Mouse (Mus musculus) kidney, postnatal 4 days (tissue): ENCODE data around the gene Atp5d.

Experiments
- DNase-seq, 2 experiments: peaks; one replicate each; pipeline ENCODE4 v3.0.0; 2021; ENCODE audit warnings: mixed read lengths in 2 of 2

Gene Atp5d

DNA sequence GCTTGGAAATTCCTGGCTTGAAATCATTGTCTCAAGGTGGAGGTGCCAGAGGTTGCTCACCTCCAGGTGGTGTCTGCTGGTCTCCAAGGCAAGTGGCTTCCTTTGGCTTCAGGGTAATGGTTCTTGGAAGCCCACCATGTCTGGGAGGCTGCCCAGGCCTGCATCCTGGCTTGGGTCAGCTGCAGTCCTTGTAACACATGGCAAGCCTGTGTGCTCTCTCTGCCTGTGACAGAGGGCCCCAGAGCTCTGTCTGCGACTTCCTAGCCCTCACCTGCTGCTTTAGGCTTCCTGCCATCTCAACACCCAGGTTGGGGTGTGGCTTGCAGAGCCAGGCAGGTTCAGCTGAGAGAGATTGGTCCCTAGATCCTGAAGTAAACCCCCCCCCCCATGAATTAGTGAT, 20.7 kb upstream of the Atp5d start:
- no peak for DNase-seq

DNA sequence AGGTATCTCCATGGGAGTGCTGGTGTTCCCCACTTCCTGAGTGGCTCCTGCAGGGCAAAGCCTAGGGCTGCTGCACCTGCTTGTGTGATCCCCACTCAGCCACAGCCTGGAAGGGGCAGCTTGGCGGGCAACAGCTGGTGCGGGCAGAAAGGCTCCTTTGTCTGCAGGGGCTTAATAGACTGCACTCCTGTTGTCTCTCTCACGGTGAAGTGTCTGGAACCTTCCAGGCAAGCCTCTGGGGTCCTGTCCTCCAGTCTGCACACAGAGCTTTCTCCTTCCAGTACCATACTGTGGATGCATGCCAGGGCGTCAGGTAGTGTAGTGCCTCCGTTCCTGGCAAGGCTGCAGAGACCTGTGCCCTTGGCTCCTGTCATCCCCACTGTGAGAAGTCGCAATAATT, 19.9 kb upstream of the Atp5d start:
- DNase-seq, result no peak

DNA sequence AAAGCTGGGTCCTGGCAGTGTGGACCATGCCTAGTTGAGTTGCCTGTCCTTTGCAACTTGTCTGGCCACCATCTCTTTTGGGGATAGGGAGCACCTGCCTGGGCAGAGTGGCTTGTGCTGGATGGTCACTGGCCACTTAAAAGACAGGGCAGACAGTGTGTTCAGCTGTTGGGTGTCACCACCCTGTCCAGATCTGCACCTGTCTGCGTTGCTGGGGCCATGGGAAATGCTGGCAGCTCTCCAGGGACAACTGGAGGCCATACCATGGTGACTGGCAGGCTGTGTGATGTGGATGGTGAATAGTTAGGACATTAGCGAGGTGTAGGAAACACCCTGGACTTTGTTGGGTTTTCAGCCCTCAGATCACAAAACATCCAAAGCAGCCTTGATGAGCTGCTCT, 18.3 kb upstream of the Atp5d start:
- DNase-seq, result no peak

DNA sequence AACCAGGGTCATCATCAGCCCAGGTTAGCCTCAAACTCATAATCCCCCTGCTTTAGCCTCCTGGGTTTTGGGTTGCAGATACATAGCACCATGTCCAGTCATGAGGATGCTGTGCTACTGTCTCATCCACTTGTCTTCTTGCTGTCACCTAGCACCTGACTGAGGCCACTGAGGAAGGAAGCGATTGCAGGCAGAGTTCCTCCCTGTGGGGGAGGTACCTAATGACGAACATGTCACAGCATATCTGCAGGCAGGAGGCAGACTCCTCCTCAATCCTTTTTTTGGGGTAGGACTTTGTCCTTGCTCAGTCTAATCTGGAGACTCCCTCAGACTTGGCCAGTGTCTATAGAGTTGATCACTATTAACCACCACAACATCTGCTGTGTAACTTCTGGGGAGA, 16.8 kb upstream of the Atp5d start:
- DNase-seq, result no peak

DNA sequence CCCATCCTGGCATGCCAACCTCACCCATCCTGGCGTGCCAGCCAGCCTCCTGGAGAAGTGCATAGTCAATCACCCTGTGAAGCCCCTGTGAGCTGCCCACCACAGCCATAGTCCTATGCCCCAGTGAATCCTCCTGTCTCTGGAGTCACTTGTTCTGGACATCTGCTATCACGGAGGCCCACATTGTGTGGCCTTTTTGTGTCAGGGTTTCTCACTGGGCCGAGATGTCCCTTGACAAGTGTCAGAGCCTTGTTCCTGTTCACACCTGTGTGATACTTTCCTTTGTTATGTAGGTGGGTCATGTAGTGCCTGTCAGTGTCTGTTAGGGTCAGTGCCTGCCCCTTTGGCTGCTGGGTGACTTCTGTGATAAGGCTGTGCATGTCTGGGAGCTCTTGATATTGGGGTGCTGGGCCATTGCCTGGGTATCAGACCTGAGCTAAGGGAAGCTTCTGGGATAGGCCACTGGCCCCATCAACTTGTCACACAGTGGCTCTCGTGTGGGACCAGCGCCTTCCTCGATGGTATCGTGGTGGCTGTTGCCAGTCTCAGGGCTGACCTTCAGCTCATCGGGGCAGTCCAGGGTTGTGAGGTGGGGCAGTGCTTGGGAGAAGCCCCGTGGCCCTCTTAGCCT, 14.4 kb upstream of the Atp5d start:
- DNase-seq, result no peak

DNA sequence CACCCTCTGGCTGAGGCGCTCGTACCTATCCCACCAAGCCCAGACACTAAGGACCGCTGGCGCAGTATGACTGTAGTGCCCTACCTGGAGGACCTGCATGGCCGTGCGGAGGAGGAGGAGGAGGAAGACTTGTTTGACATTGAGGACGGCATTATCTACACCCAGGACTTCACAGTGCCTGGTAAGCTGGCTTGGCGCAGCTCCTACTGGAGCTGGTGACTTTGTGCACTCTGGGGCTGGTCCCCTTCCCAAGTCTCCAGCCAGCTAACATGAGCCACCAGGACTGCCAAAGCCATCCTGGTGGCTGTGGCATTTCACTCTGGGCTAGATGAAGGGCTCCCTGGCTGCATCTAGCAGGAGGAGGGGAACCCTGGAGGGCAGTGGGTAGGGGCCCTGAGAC, 10.5 kb upstream of the Atp5d start:
- DNase-seq, result no peak

DNA sequence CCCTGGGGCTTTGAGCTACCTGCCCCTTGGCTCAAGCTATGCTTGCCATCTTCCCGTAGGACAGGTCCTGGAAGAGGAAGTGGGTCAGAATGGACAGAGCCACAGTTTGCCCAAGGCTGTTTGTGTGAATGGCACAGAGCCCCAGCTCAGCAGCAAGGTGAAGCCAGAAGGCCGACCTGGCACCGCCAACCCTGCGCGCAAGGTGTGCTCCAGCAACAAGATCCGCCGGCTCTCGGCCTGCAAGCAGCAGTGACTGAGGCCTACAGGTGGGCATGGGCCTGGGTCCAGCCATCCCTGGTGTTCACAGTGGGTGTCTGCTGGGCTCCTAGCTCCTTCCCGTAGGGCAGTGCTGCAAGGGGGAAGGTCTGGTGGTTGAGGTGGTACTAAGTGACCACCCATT, 8.6 kb upstream of the Atp5d start:
- DNase-seq, result no peak

DNA sequence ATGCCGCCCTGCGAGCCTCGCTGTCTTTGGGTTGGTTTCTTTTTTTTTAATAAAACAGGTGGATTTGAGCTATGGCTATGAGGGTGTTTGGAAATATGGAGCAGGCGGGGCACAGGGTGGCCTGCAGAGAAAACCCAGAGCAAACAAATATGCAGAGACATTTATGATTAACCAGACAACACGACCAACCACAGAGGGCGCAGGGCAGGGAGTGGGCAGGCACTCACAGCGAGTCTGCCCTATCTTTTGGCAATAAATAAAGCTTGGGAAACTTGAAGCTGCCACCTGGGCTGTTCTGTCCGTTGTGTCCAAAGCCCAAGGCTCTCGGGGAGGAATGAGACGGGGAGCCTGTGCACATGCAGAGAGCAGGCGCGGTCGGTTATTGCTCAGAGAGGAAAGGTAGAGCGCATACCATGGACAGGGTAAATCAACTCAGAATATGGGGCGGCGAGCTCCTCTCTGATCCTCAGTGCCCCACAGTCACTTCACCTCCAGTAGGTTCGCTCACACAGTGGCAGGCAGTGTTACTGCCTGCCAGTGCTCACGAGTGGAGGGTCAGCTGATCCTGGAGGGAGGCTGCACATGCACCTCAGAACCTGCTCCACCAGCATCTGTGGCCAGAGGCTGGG, 7.9 kb upstream of the Atp5d start:
- peak; percentile 50 to 70 for DNase-seq

DNA sequence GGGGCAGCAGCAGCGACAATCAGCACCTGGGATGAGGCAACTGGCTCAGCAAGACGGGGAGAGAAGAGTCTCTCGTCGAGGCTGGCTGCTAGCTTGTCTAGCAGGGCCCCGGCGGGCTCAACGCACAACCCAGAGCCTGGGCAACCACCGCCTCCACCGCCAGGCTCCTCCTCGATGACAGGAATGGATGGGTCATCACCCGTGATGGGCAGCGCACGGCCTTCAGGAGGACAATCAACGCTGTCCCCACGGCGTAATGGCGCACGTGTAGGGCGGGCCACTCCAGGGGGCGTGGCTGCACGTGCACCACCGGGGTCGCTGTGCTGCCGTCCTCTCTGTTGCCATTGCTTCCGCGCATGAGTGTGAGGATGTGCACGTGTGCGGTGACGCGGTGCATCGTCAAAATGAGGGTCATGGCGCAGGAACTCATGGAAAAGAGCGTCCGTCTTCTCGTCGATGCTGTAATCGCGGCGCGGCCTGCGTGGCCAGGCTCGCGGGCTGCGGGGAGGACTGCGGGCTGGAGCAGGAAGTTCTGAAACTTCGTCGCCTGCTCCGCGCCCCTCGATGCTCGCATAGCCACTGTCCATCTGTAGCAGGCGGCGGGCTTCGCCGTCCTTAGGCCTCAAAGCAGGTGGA, 7.0 kb upstream of the Atp5d start:
- DNase-seq, result peak; percentile 59 to 72

DNA sequence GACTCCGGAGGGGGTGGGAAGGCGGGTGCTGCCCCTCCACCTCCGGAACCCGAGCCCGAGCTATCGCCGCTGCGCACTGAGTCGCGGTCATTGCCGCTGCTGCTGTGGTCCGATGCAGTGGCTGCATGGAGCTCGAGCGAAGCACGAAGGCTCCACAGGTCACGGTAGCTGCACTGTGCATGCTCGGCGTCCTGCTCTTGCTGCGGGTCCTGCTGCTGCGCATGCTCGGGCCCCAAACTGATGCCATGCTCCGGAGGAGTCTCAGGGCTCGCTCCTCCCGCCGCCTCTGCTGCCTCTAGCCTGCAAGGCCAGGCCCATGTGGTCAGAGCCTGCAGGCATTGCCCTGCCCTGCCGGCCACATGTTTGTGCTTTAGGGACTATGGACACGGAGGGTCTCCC, 6.5 kb upstream of the Atp5d start:
- peak; percentile 52 to 69 for DNase-seq

DNA sequence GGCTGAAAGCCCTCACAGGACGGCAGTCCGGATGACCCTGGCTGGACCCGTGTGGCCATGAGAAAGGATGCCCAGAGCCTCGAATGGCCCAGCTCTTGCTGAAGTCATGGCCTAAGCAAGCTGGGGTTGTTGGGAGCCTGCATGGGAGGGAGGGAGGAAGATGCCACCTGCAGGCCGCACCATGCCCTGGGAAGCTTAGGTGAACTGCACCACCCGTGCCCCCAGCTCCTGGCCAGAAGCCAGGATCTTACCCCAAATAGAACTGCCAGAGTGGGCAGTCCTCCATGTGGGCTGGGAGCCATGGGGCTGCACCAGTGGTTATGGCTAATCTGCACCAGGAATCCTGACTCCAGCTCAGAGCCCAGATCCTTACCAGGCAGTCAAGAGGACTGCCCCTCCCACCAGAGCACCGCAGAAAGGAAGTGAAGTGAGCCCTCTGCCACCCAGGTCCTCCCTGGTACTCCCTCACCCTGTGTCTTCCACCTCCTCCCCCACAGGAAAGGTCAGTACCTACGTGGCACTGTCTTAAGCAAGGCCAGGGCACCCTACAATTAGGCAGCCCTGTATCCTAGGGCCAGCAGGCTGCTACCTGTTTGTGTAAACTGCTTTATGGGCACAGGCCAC, 5.1 kb upstream of the Atp5d start:
- peak in 1 of 2 experiments; percentile 54 for DNase-seq

DNA sequence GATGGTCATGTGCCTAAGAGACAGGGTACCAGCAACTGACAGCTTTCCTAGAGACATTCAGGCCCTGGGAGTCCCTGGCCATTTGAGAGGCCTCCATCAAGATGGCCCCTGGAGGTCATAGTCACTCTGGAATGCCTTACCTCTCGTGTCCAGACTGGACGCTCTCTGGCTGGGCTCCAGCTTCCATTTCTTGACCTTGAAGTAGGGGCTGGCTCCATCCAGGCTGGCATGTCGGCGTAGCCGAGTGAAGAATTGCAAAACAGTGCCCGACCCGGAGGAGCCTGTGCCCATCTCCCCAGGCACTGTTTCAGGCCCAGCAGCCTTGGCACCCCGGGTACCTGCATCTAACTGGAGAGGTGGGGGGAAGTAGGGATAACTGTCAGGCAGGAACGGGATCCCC, 4.0 kb upstream of the Atp5d start:
- DNase-seq, result no peak

DNA sequence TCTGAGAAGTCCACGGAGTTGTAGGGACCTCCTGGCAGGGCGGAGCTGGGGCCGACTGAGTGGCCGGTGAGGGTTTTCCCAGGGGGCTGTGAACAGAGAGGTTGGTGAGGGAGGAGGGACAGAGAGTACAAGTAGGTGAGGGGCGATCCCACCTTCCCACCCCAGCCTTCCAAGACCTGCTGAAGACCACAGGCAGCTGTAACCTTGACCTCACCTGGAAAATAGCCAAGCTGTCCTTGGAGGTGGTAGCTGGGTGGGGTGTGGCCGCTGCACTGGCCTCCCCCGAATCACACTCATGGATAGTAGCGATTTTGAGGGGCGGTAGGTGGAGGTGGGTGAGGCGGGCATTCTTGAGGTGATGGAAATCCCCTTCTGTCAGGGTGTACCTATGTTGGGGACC, 3.3 kb upstream of the Atp5d start:
- no peak for DNase-seq

DNA sequence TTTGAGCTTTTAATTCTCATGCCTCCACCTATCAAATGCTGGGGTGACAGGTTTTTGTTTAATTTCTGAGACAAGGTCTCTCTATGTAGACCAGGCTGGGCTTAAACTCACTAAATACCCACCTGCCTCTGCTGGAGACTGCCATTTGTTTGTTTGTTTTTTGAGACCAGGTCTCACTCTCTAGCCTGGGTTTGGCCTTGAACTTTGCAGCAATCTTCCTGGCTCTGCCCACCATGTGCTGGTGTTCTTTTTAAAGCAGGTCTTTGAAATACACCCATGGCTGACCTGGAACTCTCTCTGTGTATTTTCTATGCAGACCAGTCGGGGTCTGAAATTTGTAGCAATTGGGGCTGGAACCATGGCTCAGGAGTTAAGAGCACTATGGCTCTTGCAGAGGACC, 2.8 kb upstream of the Atp5d start:
- DNase-seq, result no peak

DNA sequence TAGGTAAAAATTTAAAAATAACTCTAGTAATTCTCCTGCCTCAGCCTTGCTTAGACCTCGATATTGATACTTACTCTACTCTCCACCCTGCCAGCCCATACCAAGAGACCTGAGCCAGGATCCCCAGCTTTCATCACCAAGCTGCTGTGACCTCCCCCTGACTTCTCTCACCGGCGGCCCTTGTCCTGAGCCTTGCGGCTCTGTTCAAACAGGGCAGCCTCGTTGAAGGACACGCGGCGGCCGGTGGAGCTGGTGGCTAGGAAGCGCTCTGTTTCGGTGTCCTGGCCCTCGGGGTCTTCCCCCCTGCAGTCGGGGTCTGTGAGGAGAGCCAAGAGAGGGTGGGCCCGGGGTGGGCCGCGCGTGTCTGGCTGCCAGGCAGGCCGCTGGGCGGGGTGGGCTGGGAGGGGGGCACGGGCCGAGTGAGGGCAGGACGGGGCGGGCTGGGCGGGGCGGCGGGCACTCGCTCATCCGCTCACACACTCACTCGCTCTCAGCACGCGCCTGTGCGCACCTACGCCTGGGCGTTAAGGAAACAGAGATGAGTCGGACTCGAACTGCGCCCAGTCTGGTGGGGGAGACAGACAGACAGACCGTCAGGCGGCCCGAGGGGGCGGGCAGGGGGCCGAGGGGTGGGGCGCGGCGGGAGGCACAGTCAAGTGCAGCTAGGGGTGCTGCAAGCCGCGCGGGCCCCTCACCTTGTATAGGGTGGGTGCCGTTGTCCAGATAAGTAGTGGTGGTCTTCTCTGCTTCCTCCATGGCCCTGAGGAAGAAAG, 2.1 kb upstream of the Atp5d start:
- peak in 1 of 2 experiments; percentile 38 for DNase-seq

DNA sequence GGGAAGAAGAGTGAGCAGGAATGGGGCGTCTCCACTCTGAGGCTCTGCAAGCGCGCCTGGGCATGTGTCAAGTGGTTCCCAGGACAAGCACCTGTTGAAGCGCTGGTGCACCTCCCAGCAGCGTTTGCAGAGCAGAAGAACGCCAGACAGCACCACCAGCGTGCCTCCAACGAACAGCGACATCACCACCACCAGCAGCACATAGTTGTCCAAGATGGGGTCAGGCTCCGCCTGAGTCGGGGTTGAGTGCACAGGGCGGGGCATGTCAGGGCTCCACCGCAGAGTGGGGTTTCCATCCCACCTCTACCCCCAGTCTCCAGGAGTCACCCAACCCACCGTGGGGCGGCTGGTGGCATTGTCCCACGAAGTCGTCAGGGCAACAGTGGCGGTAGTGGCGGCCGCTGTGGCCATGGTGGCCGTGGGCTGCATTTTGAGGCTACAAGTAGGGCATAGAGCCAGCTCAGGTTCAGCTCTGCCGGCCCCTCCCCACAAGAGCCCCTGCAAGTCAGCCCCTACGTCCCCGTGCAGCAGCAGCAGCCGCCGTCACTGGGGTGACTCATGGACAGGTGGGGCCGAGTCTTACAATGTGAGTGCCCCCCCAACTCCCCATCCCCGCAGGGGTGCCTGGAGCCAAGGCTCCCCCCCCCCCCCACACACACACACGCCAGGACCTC, 1.3 kb upstream of the Atp5d start:
- peak; percentile 53 to 68 for DNase-seq

DNA sequence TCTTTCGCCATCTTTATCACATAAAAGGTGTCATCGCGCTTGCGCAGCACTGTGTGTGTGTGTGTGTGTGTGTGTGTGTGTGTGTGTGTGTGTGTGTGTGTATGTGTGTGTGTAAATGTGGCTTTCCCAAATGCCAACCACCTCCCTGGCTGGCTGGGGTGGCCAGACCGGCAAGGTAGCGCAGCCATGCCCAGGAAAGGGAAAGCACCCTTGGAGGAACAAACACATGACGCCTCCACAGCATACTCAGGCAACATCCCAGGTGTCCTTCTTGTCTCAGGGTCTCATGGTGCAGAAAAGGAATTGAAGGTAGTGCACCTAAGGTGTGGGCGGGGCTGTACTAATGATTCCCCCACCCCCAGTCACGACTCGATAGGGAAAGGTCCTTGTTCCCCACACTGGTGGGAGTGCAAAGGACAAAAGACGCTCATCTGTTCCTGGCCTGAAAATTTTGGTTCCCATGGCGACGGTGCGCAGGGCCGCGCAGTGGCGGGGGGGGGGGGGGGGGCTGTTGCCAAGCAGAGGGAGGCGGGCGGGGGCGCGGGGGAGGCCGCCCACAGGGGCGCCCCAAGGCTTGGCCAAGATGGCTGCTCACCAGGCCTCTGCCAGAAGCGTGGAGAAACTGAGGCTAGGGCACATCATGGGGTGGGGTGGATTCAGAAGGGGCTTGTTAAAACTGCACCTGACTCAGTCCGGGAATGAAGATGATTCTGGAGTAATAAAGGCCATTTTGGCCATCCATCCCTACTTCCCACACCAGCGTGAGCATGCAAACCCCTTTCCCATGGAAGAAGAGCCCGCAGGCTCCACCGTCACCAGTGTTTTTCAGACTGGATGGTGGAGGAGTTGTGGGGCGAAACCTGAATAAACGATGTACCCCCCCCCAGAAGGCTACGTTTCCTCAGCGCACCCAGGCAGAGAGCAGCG, 543 bp upstream of the Atp5d start:
- peak; percentile 40 to 56 for DNase-seq

DNA sequence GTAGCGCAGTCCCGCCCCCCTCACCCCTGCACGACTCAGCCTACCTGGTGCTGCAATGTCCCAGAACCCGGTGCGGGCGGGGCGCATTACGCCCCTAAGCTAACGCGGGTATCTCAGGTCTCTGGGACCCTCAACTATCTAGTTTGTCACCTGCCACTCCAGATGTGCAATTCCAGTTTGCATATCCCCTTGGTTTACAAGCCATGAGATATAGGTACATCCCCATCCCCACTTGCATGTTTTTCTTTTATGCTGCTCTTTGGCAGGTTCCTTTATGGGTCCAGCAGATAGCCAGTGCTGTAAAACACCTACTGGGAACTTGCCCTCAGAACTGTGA, 975 bp downstream of the Atp5d start:
- no peak for DNase-seq

DNA sequence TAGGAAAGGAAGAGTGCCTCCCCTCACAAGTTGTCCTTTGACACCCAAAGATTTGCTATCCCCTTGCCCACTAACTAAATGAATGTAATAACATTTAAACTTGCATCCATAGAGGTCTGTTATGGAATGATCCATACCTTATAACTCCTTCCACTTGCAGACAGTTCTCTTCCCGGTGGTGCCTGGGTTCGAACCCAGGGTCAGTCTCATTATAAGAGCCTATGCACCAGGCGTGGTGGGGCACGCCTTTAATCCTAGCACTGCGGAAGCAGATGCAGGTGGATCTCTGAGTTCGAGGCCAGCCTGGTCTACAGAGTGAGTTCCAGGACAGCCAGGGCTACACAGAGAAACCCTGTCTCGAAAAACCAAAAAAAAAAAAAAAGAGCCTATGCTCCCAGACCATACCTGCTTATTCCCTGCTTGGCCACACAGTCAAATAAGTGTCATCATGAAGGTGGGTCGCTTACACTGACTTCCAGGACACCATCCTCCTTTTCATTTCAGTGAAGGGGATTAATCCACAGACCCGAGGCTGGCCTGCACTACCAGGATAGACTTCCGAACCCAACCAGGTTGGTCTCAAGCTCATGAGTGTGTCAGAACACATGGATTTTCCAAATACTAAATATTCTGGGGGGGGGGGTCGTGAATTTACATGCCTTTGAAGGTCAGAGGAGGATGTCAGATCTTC, 1.7 kb downstream of the Atp5d start:
- no peak for DNase-seq

DNA sequence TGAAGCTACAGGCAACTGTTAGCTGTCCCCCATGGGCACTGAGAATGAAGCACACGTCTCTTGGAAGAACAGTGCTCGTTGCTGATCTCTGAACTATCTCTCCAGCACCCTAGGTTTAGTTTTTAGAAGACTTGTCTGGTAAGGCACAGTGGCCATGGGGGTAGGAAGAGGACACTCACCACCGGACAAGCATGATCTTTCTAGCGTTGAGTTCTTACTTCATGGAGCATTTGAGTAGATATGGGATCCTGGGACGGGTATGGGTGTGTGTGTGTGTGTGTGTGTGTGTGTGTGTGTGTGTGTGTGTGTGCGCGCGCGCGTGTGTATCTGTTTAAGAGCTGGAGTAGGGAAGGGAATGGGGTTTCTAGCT, 2.2 kb downstream of the Atp5d start, which contains the start of gene Cbarp:
Gene Cbarp (minus strand): TSS at position 170 of the 370 bp plus-strand sequence.
- no peak for DNase-seq

DNA sequence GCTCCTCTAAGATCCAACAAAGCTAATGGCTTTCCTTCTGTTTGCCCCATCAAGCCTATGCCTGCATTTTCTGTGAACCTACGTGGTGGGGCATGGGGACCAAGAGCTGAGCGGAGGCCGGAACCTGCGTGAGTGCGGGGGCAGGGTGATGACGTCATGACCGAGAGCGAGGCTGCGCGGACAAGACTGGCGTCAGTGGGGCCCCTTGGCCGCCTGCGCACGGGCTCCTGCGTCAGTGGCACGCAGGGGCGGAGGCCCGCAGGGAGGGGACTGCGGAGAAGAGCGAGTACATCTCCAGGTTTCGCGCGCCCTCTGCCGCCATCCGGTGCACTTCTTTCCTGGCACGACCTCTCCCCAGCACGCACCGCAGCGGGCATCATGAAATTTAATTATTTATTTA, 2.8 kb downstream of the Atp5d start:
- DNase-seq, result peak; percentile 94 to 96
